Mouse (Mus musculus) G1E (cell line): ENCODE results near the gene Eya3.

Experiments
- CTCF ChIP-seq: IDR thresholded peaks from 2 replicates; pipeline ENCODE4 v1.5.1; 2012; ENCODE audit warnings: low read depth, low read length, inconsistent platforms, mixed read lengths
- POLR2AphosphoS5 ChIP-seq: IDR thresholded peaks from 2 replicates; pipeline ENCODE4 v1.6.1; 2012; ENCODE audit warnings: low read depth, low read length, inconsistent platforms; ENCODE audit not compliant: insufficient replicate concordance
- TAL1 ChIP-seq: conservative IDR thresholded peaks from 2 replicates; pipeline ENCODE4 v1.6.1; 2012; ENCODE audit warnings: low read depth, low read length, inconsistent platforms, mixed read lengths

- TF ChIP-seq CTCF (no peak), TAL1 (no peak), POLR2AphosphoS5 (no peak)
Observed at GRCm38 (mm10) chr4:132605816-132606215, 33.0 kb upstream of the Eya3 start.
